ENCODE assay signal across 8 mouse cellular contexts in the genomic region with DNA sequence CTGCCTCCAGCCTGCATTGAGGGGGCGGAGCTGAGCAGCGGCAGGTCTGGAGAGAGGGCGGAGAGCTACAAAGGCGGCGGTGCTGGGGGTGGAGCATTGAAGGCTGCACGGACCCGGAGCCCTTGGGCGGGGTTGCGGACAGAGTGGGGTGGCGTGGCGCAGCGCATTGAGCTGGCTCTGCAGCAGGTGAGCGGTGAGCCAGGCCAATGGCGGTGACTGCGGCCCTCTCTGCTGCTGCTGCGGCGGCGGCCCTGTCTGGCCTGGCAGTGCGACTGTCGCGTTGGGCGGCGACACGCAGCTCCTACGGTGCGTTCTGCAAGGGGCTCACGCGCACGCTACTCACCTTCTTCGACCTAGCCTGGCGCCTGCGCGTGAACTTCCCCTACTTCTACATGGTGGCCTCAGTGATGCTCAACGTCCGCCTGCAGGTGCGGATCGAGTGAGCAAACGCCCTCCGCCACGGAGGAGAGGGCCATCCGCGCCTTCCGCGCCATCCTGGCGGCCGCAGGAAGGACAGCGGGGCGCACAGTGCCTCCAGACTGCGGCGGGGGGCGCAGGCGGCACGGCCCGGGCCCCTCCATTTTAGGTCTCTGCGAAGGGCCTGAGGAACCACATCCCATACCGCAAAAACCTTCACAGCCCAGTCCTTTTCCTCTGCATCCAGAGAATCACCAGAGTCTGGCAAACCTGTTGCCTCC. TPM values are rescaled to one million over a fixed set of nuclear protein-coding genes. Genes with fewer than 3 reads are reported as not detected.
DNase-seq lines count a peak whose midpoint lies in the region; ATAC-seq and TF ChIP-seq lines count a peak whose summit lies in the region.
"Not testable (repeated sequence)": the region's sequence is repeated elsewhere in the genome, so short reads cannot be mapped to it uniquely, and the experiment has no call there.

A gene (plus strand): TSS at position 156 of the 698 bp plus-strand sequence.

- not testable (repeated sequence) for H3K4me1 ChIP-seq in intestine, postnatal 0 days (replicated peaks; ENCODE audit: control insufficient read depth, insufficient read depth, low read length)

- intact Hi-C loops in left cerebral cortex, postnatal 14 days (cut with DNase I), result not testable (repeated sequence)

- not testable (repeated sequence) for H3K27me3 ChIP-seq in intestine, postnatal 0 days (replicated peaks; ENCODE audit: control insufficient read depth, insufficient read depth, low read length)

- ATAC-seq in intestine, postnatal 0 days, result peak; percentile 90
- peak; percentile 95 for ATAC-seq in megakaryocyte, adult 5-6 weeks (ENCODE audit: poor library complexity, severe bottlenecking)

- H3K4me3 ChIP-seq in intestine, postnatal 0 days (ENCODE audit: low read depth, low read length), result peak within 1 kb of the TSS; percentile 39

- peak; percentile 71 for DNase-seq in adrenal gland, adult 2 months
- peak; percentile 58 for DNase-seq in embryo, embryonic 10.5 days (ENCODE audit: low spot score)
- DNase-seq in heart, adult 11 months, result peak; percentile 91
- DNase-seq in left cerebral cortex, postnatal 14 days (ENCODE audit: low spot score in 2 of 2), result peak; percentile 17 to 25
- peak; percentile 51 to 52 for DNase-seq in right cerebral cortex, adult 2 months (ENCODE audit: low spot score in 2 of 2)
- DNase-seq in urinary bladder, postnatal 25 days (ENCODE audit: low spot score), result peak; percentile 23

- 20% methylated on average over 42 of the region's 56 CpGs for whole genome bisulfite sequencing in intestine, postnatal 0 days

- H3K4me2 ChIP-seq in intestine, postnatal 0 days (replicated peaks; ENCODE audit: low read depth), result peak within 1 kb of the TSS; percentile 66

- not testable (repeated sequence) for H3K36me3 ChIP-seq in intestine, postnatal 0 days (ENCODE audit: control insufficient read depth, insufficient read depth)

- H3K27ac ChIP-seq in intestine, postnatal 0 days (ENCODE audit: low read depth, low read length), result not testable (repeated sequence)

- not testable (repeated sequence) for TF ChIP-seq CTCF in intestine, postnatal 0 days (IDR thresholded peaks at IDR 0.05; ENCODE audit: low read depth)

- not testable (repeated sequence) for H3K9ac ChIP-seq in intestine, postnatal 0 days (ENCODE audit: low read depth, low read length)

- not testable (repeated sequence) for H3K9me3 ChIP-seq in intestine, postnatal 0 days (ENCODE audit: control insufficient read depth)

RNA-seq across cellular contexts. Expression of the gene that starts here (rescaled TPM):
- 1 to 10 TPM in 1 of 2 experiments, under 1 TPM in 1; 0.93 to 1.0 TPM for total RNA-seq in adrenal gland, adult 2 months (2021)
- 1.1 TPM in 2 replicates for polyA plus RNA-seq in adrenal gland, adult 2 months (2012; rRNA removed)
- 2.6 and 2.7 TPM in 2 replicates for polyA plus RNA-seq in intestine, postnatal 0 days (2015; fragmentation: Nextera tagmentation; extraction: Ambion mirVana)
- 10 to 100 TPM; 31.6 to 33.0 TPM for total RNA-seq in left cerebral cortex, postnatal 14 days (2021)
- total RNA-seq in megakaryocyte, adult 5-6 weeks (2015), result not detected in 2 replicates
- total RNA-seq in megakaryocyte, adult 5-6 weeks (2017), result 0.29 TPM in 1 of 2 replicates, not detected in the other

Comparison
In these comparisons a context has a peak if more than half of its experiments do, and no peak if none do; other contexts are left out.
1. RNA of the gene that starts here (total RNA-seq): 31.6 to 33.0 TPM in left cerebral cortex, postnatal 14 days; 0.93 to 1.0 TPM in adrenal gland, adult 2 months and 0.29 TPM in megakaryocyte, adult 5-6 weeks; every median in the first group is over 10 times any median in the second.
2. Peak in ATAC-seq in megakaryocyte, adult 5-6 weeks; RNA of the gene not detected or under 1 TPM.
3. DNase-seq: peak in every context shown above with its lines; median percentile 91 in heart, adult 11 months; 71 in adrenal gland, adult 2 months; 58 in embryo, embryonic 10.5 days; 52 in right cerebral cortex, adult 2 months; 23 in urinary bladder, postnatal 25 days; 21 in left cerebral cortex, postnatal 14 days.